Mouse (Mus musculus) heart, postnatal 0 days (tissue): ENCODE measurements around the gene Dmp1.

Experiments used
- CTCF ChIP-seq: IDR thresholded peaks from 2 replicates; pipeline ENCODE4 v1.5.1; 2016; ENCODE audit warnings: antibody characterized with exemption, control low read depth, low read depth
- EP300 ChIP-seq: IDR thresholded peaks from 2 replicates; pipeline ENCODE4 v1.6.1; 2016; ENCODE audit warnings: antibody characterized with exemption, low read depth

- TF ChIP-seq CTCF = no peak
- TF ChIP-seq EP300 = no peak
Measured at GRCm38 (mm10) chr5:104251811-104252210, 49.4 kb downstream of the Dmp1 start.
